Mouse (Mus musculus) liver, embryonic 16.5 days (tissue): ENCODE measurements around the gene Rabl6. TPM values are rescaled to one million over a fixed set of nuclear protein-coding genes. Genes with fewer than 3 reads are reported as not detected.

Source experiments
- ATAC-seq: fragments of 200-750 bp; cut with Nextera tagmentation; 2 replicates; pipeline ENCODE4 v1.8.0; 2017; ENCODE audit warnings: low read depth, mild to moderate bottlenecking, moderate number of reproducible peaks, moderate library complexity
- H3K27ac ChIP-seq: fragments of 300-500 bp; sonication (generic); 2 replicates; pipeline ENCODE4 v1.5.1; 2014; ENCODE audit warnings: mild to moderate bottlenecking, low read length
- H3K27me3 ChIP-seq: fragments of 300-500 bp; sonication (generic); 2 replicates; pipeline ENCODE4 v1.6.1; 2014; ENCODE audit warnings: low read depth, low read length, mixed read lengths; ENCODE audit not compliant: control insufficient read depth, insufficient read depth
- H3K36me3 ChIP-seq: fragments of 300-500 bp; sonication (generic); 2 replicates; pipeline ENCODE4 v1.6.1; 2014; ENCODE audit warnings: mild to moderate bottlenecking; ENCODE audit not compliant: control insufficient read depth, insufficient read depth
- H3K4me1 ChIP-seq: fragments of 300-500 bp; sonication (generic); 2 replicates; pipeline ENCODE4 v1.6.1; 2014; ENCODE audit warnings: low read depth, low read length, mixed read lengths; ENCODE audit not compliant: control insufficient read depth
- H3K4me2 ChIP-seq: fragments of 300-500 bp; sonication (generic); 2 replicates; pipeline ENCODE4 v1.6.1; 2014; ENCODE audit warnings: low read depth, low read length, mixed read lengths
- H3K4me3 ChIP-seq: fragments of 300-500 bp; sonication (generic); 2 replicates; pipeline ENCODE4 v1.5.1; 2014; ENCODE audit warnings: low read depth, mild to moderate bottlenecking, low read length
- H3K9ac ChIP-seq: fragments of 300-500 bp; sonication (generic); 2 replicates; pipeline ENCODE4 v1.6.1; 2014; ENCODE audit warnings: low read depth, low read length
- H3K9me3 ChIP-seq: fragments of 300-500 bp; sonication (generic); replicated peaks from 2 replicates; pipeline ENCODE4 v1.6.1; 2016; ENCODE audit warnings: low read length; ENCODE audit not compliant: control insufficient read depth
- WGBS: fragments of 180-500 bp; shearing (Covaris S2); extraction: QIAGEN DNeasy Blood & Tissue Kit; methylation state at CpG from one replicate; pipeline ENCODE4 v1.1.7; 2014; ENCODE audit not compliant: insufficient replicate concordance; 5-methylcytosine and 5-hydroxymethylcytosine counted together
- polyA plus RNA-seq: library from polyadenylated mRNA; unstranded; fragments of >200 nt; fragmentation: Nextera tagmentation; extraction: Ambion mirVana; gene quantifications from 2 replicates; pipeline ENCODE4 v1.2.1, GENCODE M21; 2015

The Rabl6 gene
- polyA plus RNA-seq, 1 experiment from 2014 or later = 19.9 TPM

DNA sequence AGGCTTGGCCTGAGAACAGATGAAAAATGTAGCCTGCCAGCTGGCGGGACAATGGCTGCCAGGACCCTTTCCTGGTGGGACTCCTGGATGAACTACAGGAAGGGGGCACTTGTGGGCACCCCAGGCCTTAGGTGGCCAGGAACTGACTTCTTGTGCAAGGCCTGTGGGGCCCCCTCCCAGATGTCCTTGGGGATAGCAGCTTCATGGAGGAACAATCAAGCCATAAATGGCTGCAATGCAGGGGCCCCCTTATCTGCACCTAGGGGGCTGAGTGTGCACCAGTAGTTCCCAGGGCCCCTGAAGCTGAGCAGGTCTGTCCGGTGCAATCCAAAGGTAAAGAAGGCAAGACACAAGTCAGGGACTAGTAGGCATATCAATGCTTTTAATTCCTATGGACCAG is 35.3 kb downstream of the Rabl6 start:
- Histone ChIP-seq H3K9ac (no peak overlapping the region), H3K4me1 (peaks cover 29% of the 10 kb centered on the region), H3K27ac (no peak overlapping the region), H3K9me3 (no peaks in the 10 kb centered on the region), H3K4me2 (no peak overlapping the region), H3K36me3 (no peaks in the 10 kb centered on the region), H3K27me3 (peaks cover 26% of the 10 kb centered on the region), H3K4me3 (no peak overlapping the region)
- 52% methylated on average over 2 of the region's 2 CpGs for WGBS
- no peak for ATAC-seq

GRCm38 (mm10) chr2:25571221-25571620 is 37.1 kb downstream of the Rabl6 start:
- Histone ChIP-seq H3K9me3 (no peaks in the 10 kb centered on the region), H3K27ac (no peak overlapping the region), H3K27me3 (peaks cover 7% of the 10 kb centered on the region), H3K4me3 (no peak overlapping the region), H3K9ac (no peak overlapping the region), H3K4me1 (peaks cover 23% of the 10 kb centered on the region), H3K4me2 (no peak overlapping the region), H3K36me3 (no peaks in the 10 kb centered on the region)
- ATAC-seq = no peak
- WGBS = 60% methylated on average over 4 of the region's 4 CpGs

DNA sequence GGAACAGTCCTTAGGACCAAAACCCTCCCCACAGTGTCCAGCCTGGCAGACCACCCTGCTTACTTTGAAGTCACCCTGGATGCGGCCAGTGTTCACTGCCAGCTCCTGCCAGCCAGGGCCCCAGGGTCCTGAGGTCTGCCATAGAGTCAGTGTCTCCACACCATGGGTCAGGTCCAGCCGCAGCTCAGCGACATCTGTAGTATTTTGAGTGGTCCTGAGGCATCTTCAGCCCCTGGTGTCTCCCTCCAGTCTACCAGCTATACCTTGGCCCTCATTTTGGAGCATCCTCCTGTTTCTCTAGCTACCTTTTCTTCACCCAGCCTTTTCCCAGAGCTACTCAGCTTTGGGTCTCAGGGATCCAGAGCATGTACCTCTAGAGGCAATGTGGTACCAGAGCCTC is 39.0 kb downstream of the Rabl6 start:
- no peak overlapping the region for H3K9ac ChIP-seq
- no peak overlapping the region for H3K4me2 ChIP-seq
- WGBS = 82% methylated on average over 3 of the region's 3 CpGs

GRCm38 (mm10) chr2:25568473-25569019 is 39.8 kb downstream of the Rabl6 start:
- no peak overlapping the region for H3K27ac ChIP-seq
- peaks cover 5% of the 10 kb centered on the region for H3K36me3 ChIP-seq

More for the DNA sequence above, 39.0 kb downstream of the Rabl6 start:
- Histone ChIP-seq H3K27ac (no peak overlapping the region), H3K36me3 (no peaks in the 10 kb centered on the region; the same call in 1 of the 2 replicates), H3K4me1 (peaks cover 15% of the 10 kb centered on the region), H3K27me3 (no peaks in the 10 kb centered on the region), H3K9me3 (no peaks in the 10 kb centered on the region), H3K4me3 (no peak overlapping the region)
- no peak for ATAC-seq

DNA sequence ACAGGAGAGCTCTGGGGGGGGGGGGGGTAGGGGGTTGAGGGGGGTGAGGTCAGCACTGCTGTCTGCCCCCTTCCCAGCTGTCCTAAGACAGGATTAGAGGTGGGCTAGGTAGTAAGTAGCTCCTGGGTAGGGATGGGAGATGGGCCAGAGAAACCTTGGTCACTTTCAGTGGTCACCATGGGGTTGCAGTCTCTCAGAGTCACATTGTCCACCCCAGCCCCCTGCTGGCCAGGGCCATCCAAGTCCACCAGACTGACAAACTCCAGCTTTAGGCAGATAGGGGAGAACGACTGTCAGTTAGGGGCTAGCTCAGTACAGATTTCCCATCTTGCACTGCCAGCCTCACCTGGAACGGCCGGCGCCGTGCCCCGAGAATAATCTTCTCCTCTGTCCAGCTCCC is 41.8 kb downstream of the Rabl6 start:
- H3K4me2 ChIP-seq = no peak overlapping the region
- H3K27ac ChIP-seq = no peak overlapping the region
- no peak overlapping the region for H3K4me3 ChIP-seq
- H3K4me1 ChIP-seq = peaks cover 2% of the 10 kb centered on the region; the same call in 1 of the 2 replicates
- 71% methylated on average over 6 of the region's 6 CpGs for WGBS
- H3K9ac ChIP-seq = no peak overlapping the region
- H3K36me3 ChIP-seq = peaks cover 21% of the 10 kb centered on the region
- H3K27me3 ChIP-seq = no peaks in the 10 kb centered on the region
- H3K9me3 ChIP-seq = no peaks in the 10 kb centered on the region
- ATAC-seq = no peak

More at GRCm38 (mm10) chr2:25568473-25569019, 39.8 kb downstream of the Rabl6 start:
- no peaks in the 10 kb centered on the region for H3K9me3 ChIP-seq
- H3K4me1 ChIP-seq = peaks cover 9% of the 10 kb centered on the region
- ATAC-seq = no peak
- no peak overlapping the region for H3K9ac ChIP-seq
- H3K4me2 ChIP-seq = no peak overlapping the region
- WGBS = 69% methylated on average over 6 of the region's 6 CpGs
- H3K4me3 ChIP-seq = no peak overlapping the region
- H3K27me3 ChIP-seq = no peaks in the 10 kb centered on the region

GRCm38 (mm10) chr2:25565741-25566140 is 42.6 kb downstream of the Rabl6 start:
- WGBS = 74% methylated on average over 8 of the region's 8 CpGs
- H3K27me3 ChIP-seq = no peaks in the 10 kb centered on the region
- no peak overlapping the region for H3K4me3 ChIP-seq
- no peak overlapping the region for H3K27ac ChIP-seq
- peaks cover 24% of the 10 kb centered on the region for H3K36me3 ChIP-seq
- no peaks in the 10 kb centered on the region for H3K9me3 ChIP-seq
- H3K9ac ChIP-seq = no peak overlapping the region
- peaks cover 2% of the 10 kb centered on the region; the same call in 1 of the 2 replicates for H3K4me1 ChIP-seq
- no peak for ATAC-seq
- no peak overlapping the region for H3K4me2 ChIP-seq

GRCm38 (mm10) chr2:25561946-25562345 is 46.4 kb downstream of the Rabl6 start:
- H3K9me3 ChIP-seq = no peaks in the 10 kb centered on the region
- H3K27me3 ChIP-seq = no peaks in the 10 kb centered on the region
- peaks cover 29% of the 10 kb centered on the region for H3K36me3 ChIP-seq
- H3K4me2 ChIP-seq = no peak overlapping the region
- WGBS = 84% methylated on average over 9 of the region's 9 CpGs
- H3K4me3 ChIP-seq = no peak overlapping the region
- ATAC-seq = no peak
- H3K9ac ChIP-seq = no peak overlapping the region
- H3K27ac ChIP-seq = no peak overlapping the region
- H3K4me1 ChIP-seq = peaks cover 18% of the 10 kb centered on the region

GRCm38 (mm10) chr2:25560551-25560950 is 47.8 kb downstream of the Rabl6 start:
- H3K4me1 ChIP-seq = peaks cover 22% of the 10 kb centered on the region
- ATAC-seq = no peak
- H3K9me3 ChIP-seq = no peaks in the 10 kb centered on the region
- no peaks in the 10 kb centered on the region for H3K27me3 ChIP-seq
- peaks cover 29% of the 10 kb centered on the region for H3K36me3 ChIP-seq
- no peak overlapping the region for H3K4me2 ChIP-seq
- H3K27ac ChIP-seq = no peak overlapping the region
- H3K4me3 ChIP-seq = no peak overlapping the region
- H3K9ac ChIP-seq = no peak overlapping the region
- WGBS = 89% methylated on average over 8 of the region's 8 CpGs

- no peaks in the 10 kb centered on the region for H3K9me3 ChIP-seq
- no peaks in the 10 kb centered on the region for H3K27me3 ChIP-seq
- no peak for ATAC-seq
- H3K27ac ChIP-seq = no peak overlapping the region
- 57% methylated on average over 6 of the region's 6 CpGs for WGBS
- H3K4me2 ChIP-seq = peak overlapping the region; percentile 87
- peaks cover 22% of the 10 kb centered on the region for H3K4me1 ChIP-seq
- peak overlapping the region; percentile 87 for H3K4me3 ChIP-seq
- H3K36me3 ChIP-seq = peaks cover 26% of the 10 kb centered on the region
- H3K9ac ChIP-seq = peak overlapping the region; percentile 94
These were observed 49.5 kb downstream of the Rabl6 start for GRCm38 (mm10) chr2:25558774-25559173.
